Mouse (Mus musculus) embryonic facial prominence, embryonic 14.5 days (tissue): ENCODE data around the gene Exd1. TPM values are rescaled to one million over a fixed set of nuclear protein-coding genes. Genes with fewer than 3 reads are reported as not detected.
"Not testable (repeated sequence)": the region's sequence is repeated elsewhere in the genome, so short reads cannot be mapped to it uniquely, and the experiment has no call there.

ENCODE experiments used
- ATAC-seq: fragments of 200-750 bp; cut with Nextera tagmentation; 2 replicates; pipeline ENCODE4 v1.8.0; 2017; ENCODE audit warnings: low read depth, moderate number of reproducible peaks, moderate TSS enrichment
- DNase-seq: peaks from one replicate; pipeline ENCODE4 v3.0.0-alpha.2; 2015; ENCODE audit warnings: low spot score
- H3K27ac ChIP-seq: fragments of 300-500 bp; sonication (generic); replicated peaks from 2 replicates; pipeline ENCODE4 v1.5.1; 2014; ENCODE audit warnings: low read depth, mild to moderate bottlenecking, low read length, moderate library complexity
- H3K27me3 ChIP-seq: fragments of 300-500 bp; sonication (generic); replicated peaks from 2 replicates; pipeline ENCODE4 v1.6.1; 2014; ENCODE audit warnings: low read length; ENCODE audit not compliant: control insufficient read depth, insufficient read depth
- H3K36me3 ChIP-seq: fragments of 300-500 bp; sonication (generic); 2 replicates; pipeline ENCODE4 v1.6.1; 2014; ENCODE audit warnings: low read length, mixed read lengths; ENCODE audit not compliant: control insufficient read depth, insufficient read depth
- H3K4me1 ChIP-seq: fragments of 300-500 bp; sonication (generic); 2 replicates; pipeline ENCODE4 v1.6.1; 2014; ENCODE audit warnings: antibody characterized with exemption, low read length; ENCODE audit not compliant: control insufficient read depth, insufficient read depth
- H3K4me2 ChIP-seq: fragments of 300-500 bp; sonication (generic); 2 replicates; pipeline ENCODE4 v1.6.1; 2014; ENCODE audit warnings: low read depth, mild to moderate bottlenecking, low read length, moderate library complexity, mixed read lengths
- H3K4me3 ChIP-seq: fragments of 300-500 bp; sonication (generic); 2 replicates; pipeline ENCODE4 v1.5.1; 2014; ENCODE audit warnings: low read depth, mild to moderate bottlenecking, low read length
- H3K9ac ChIP-seq: fragments of 300-500 bp; sonication (generic); 2 replicates; pipeline ENCODE4 v1.6.1; 2014; ENCODE audit warnings: low read depth, mild to moderate bottlenecking, low read length, moderate library complexity, mixed read lengths
- H3K9me3 ChIP-seq: fragments of 300-500 bp; sonication (generic); 2 replicates; pipeline ENCODE4 v1.6.1; 2016; ENCODE audit warnings: low read length; ENCODE audit not compliant: control insufficient read depth
- WGBS: fragments of 180-500 bp; shearing (Covaris S2); extraction: QIAGEN DNeasy Blood & Tissue Kit; methylation state at CpG from one replicate; pipeline ENCODE4 v1.1.7; 2014; 5-methylcytosine and 5-hydroxymethylcytosine counted together
- polyA plus RNA-seq: library from polyadenylated mRNA; unstranded; fragments of >200 nt; fragmentation: Nextera tagmentation; extraction: Ambion mirVana; gene quantifications from 2 replicates; pipeline ENCODE4 v1.2.1, GENCODE M21; 2014

Gene Exd1
- polyA plus RNA-seq, 1 experiment from 2014 or later = 0.29 TPM

- H3K9me3 ChIP-seq = no peaks in the 10 kb centered on the region
- H3K27ac ChIP-seq = no peak overlapping the region
- no peaks in the 10 kb centered on the region for H3K27me3 ChIP-seq
- no peak overlapping the region for H3K4me3 ChIP-seq
- no peak overlapping the region for H3K9ac ChIP-seq
- 45% methylated on average over 5 of the region's 5 CpGs for WGBS
- H3K4me2 ChIP-seq = no peak overlapping the region
- H3K36me3 ChIP-seq = no peaks in the 10 kb centered on the region
- no peaks in the 10 kb centered on the region for H3K4me1 ChIP-seq
- DNase-seq = no peak
- no peak for ATAC-seq
These were observed 30.6 kb downstream of the Exd1 start for GRCm38 (mm10) chr2:119516811-119517210.

GRCm38 (mm10) chr2:119514026-119514522 is 33.4 kb downstream of the Exd1 start:
- no peak overlapping the region for H3K9ac ChIP-seq
- WGBS = 74% methylated on average over 3 of the region's 3 CpGs
- no peaks in the 10 kb centered on the region for H3K27me3 ChIP-seq
- no peaks in the 10 kb centered on the region for H3K36me3 ChIP-seq
- H3K9me3 ChIP-seq = no peaks in the 10 kb centered on the region
- no peak overlapping the region for H3K27ac ChIP-seq
- no peak for DNase-seq
- H3K4me3 ChIP-seq = no peak overlapping the region
- no peak for ATAC-seq
- H3K4me1 ChIP-seq = no peaks in the 10 kb centered on the region
- H3K4me2 ChIP-seq = no peak overlapping the region

GRCm38 (mm10) chr2:119512292-119512691 is 35.1 kb downstream of the Exd1 start:
- H3K4me3 ChIP-seq = no peak overlapping the region
- no peak overlapping the region for H3K9ac ChIP-seq
- H3K27me3 ChIP-seq = no peaks in the 10 kb centered on the region
- H3K27ac ChIP-seq = no peak overlapping the region
- no peaks in the 10 kb centered on the region for H3K36me3 ChIP-seq
- H3K9me3 ChIP-seq = no peaks in the 10 kb centered on the region
- WGBS = 83% methylated on average over 3 of the region's 3 CpGs
- no peak for ATAC-seq
- no peak overlapping the region for H3K4me2 ChIP-seq
- no peak for DNase-seq
- no peaks in the 10 kb centered on the region for H3K4me1 ChIP-seq

GRCm38 (mm10) chr2:119510856-119511255 is 36.6 kb downstream of the Exd1 start:
- Histone ChIP-seq H3K4me3 (no peak overlapping the region), H3K4me1 (no peaks in the 10 kb centered on the region), H3K4me2 (no peak overlapping the region), H3K9ac (no peak overlapping the region), H3K36me3 (no peaks in the 10 kb centered on the region), H3K9me3 (no peaks in the 10 kb centered on the region), H3K27me3 (no peaks in the 10 kb centered on the region), H3K27ac (no peak overlapping the region)
- ATAC-seq = no peak
- WGBS = 79% methylated on average over 2 of the region's 2 CpGs
- no peak for DNase-seq

- H3K4me3 ChIP-seq, H3K27me3 ChIP-seq, H3K9ac ChIP-seq, ATAC-seq, H3K4me2 ChIP-seq, H3K27ac ChIP-seq, H3K36me3 ChIP-seq, H3K4me1 ChIP-seq, H3K9me3 ChIP-seq, DNase-seq: not testable (repeated sequence)
- WGBS = 63% methylated on average over 7 of the region's 7 CpGs
These were observed 38.9 kb downstream of the Exd1 start for GRCm38 (mm10) chr2:119508518-119508917.

- H3K4me1 ChIP-seq = no peaks in the 10 kb centered on the region
- H3K4me2 ChIP-seq = no peak overlapping the region
- H3K36me3 ChIP-seq = no peaks in the 10 kb centered on the region
- ATAC-seq (no peak), DNase-seq (no peak)
- no peaks in the 10 kb centered on the region for H3K27me3 ChIP-seq
- no peak overlapping the region for H3K9ac ChIP-seq
- H3K27ac ChIP-seq = no peak overlapping the region
- H3K4me3 ChIP-seq = no peak overlapping the region
- no peaks in the 10 kb centered on the region for H3K9me3 ChIP-seq
These were observed 40.3 kb downstream of the Exd1 start for GRCm38 (mm10) chr2:119507108-119507507.

GRCm38 (mm10) chr2:119500965-119501652 is 46.3 kb downstream of the Exd1 start:
- Histone ChIP-seq H3K9ac (no peak overlapping the region), H3K4me1 (no peaks in the 10 kb centered on the region), H3K27ac (no peak overlapping the region), H3K9me3 (no peaks in the 10 kb centered on the region), H3K4me3 (no peak overlapping the region), H3K36me3 (no peaks in the 10 kb centered on the region), H3K4me2 (no peak overlapping the region), H3K27me3 (no peaks in the 10 kb centered on the region)
- no peak for ATAC-seq
- no peak for DNase-seq
- 71% methylated on average over 2 of the region's 2 CpGs for WGBS

GRCm38 (mm10) chr2:119498859-119499258 is 48.6 kb downstream of the Exd1 start:
- Histone ChIP-seq H3K4me2 (no peak overlapping the region), H3K27ac (no peak overlapping the region), H3K4me3 (no peak overlapping the region), H3K27me3 (no peaks in the 10 kb centered on the region), H3K9ac (no peak overlapping the region), H3K4me1 (no peaks in the 10 kb centered on the region), H3K36me3 (no peaks in the 10 kb centered on the region), H3K9me3 (no peaks in the 10 kb centered on the region)
- WGBS = 86% methylated on average over 2 of the region's 2 CpGs
- no peak for DNase-seq
- ATAC-seq = no peak

GRCm38 (mm10) chr2:119496082-119496481 is 51.3 kb downstream of the Exd1 start:
- Histone ChIP-seq H3K9me3 (no peaks in the 10 kb centered on the region), H3K4me1 (no peaks in the 10 kb centered on the region), H3K9ac (no peak overlapping the region), H3K27me3 (no peaks in the 10 kb centered on the region), H3K4me3 (no peak overlapping the region), H3K36me3 (no peaks in the 10 kb centered on the region), H3K4me2 (no peak overlapping the region), H3K27ac (no peak overlapping the region)
- ATAC-seq (no peak), DNase-seq (no peak)
- WGBS = 91% methylated on average over 2 of the region's 2 CpGs
